Mouse (Mus musculus): Measurements from ENCODE around the gene Foxf1. TPM values are rescaled to one million over a fixed set of nuclear protein-coding genes. Genes with fewer than 3 reads are reported as not detected.

The Foxf1 gene
- total RNA-seq (2015; ENCODE audit: low replicate concordance): not detected in 2 replicates
- total RNA-seq (2017; ENCODE audit: low replicate concordance): not detected in 2 replicates

DNA sequence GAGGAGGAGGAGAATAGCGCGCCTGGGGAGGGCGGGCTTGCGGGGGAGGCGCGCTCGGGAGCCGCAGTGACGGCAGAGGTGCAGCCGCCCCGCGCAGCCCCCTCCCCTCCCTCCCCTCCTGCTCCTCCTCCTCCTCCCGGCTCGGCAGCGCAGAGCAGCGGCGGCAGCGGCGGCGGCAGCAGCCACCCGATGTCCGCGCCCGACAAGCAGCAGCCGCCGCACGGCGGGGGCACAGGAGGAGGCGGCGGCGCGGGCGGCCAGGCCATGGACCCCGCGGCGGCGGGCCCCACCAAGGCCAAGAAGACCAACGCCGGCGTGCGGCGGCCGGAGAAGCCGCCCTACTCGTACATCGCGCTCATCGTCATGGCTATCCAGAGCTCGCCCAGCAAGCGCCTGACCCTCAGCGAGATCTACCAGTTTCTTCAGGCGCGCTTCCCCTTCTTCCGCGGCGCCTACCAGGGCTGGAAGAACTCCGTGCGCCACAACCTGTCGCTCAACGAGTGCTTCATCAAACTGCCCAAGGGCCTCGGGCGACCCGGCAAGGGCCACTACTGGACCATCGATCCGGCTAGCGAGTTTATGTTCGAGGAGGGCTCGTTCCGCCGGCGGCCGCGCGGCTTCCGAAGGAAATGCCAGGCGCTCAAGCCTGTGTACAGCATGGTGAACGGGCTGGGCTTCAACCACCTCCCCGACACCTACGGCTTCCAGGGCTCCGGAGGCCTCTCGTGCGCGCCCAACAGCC is at the start of gene Foxf1:
Gene Foxf1, plus strand, starts transcription at position 177 of the 742 bp plus-strand sequence.
- no peak for ATAC-seq (replicated peaks; ENCODE audit: low FRiP score, poor library complexity, severe bottlenecking)

DNA sequence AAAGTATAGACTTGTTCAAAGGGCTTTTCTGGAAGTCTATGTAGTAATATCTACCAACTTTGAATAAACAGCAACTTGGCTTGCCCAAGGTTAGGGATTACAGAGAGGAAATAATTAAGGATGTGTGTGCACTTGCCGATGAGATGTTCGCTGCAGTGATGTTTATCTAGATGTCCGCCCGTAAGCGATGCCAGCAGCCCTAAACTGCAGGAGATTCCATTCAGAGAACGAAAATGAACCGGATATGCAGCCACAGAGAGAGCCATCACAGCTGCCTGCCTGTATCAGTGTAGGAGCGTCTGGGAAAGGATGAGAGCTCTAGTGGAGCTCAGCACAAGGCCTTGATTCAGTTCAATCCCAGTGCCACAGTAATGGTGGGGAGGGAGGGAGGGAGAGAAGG is 48.6 kb upstream of the Foxf1 start:
- no peak for ATAC-seq (replicated peaks; ENCODE audit: low FRiP score, poor library complexity, severe bottlenecking)

DNA sequence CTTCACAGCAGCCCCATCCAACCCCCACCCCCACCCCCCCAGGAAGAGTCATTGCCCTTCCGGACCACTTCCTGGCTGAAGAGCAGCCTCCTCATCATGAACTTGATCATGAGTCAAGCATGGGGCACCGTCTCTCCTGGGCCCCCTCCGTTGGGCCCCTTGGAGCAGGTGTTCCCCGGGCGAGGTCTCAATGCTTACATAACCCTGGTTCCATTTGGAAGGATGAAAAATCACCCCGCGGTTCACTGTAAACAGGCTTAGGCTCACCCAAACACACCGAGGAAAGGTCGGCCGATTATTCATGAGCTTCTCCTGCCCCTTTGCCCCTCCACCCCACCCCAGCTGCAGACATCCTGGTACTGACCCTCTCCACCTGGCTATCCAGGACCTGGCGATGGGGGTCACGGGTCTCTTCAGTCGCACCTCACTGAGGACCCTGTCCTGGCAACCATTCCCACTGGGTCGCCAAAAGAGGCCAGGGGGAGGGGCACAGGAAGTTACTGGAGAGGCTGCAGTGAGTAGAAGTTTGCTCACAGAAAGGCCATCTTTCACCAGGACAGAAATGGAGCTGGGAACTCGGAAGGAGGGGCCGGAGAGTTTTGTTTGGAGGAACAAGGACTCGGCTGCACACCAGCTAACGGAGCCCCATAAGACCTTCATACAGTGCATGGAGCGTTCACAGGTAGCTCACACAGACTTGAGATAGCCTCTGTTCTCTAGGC is 40.3 kb upstream of the Foxf1 start:
- ATAC-seq (replicated peaks; ENCODE audit: low FRiP score, poor library complexity, severe bottlenecking): no peak

DNA sequence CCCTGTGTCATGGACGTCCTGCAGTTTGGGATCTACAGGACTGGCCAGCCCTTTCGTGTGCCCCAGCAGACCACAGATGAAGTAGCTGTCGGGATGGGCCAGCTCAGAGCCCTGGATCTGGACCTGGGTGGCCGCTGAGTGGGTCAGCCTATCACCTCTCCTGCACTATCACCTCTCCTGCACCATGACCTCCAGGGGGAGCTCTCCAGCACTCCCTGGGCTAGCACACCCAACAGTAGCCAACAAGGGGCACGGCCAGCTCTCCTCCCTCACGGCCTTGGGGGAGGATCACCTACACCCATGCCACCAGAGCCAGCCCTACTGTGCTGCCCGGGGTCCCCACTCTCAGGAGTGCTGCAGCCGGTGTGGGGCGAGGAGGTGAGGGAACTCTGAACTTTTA is 36.7 kb upstream of the Foxf1 start:
- no peak for ATAC-seq (replicated peaks; ENCODE audit: low FRiP score, poor library complexity, severe bottlenecking)

DNA sequence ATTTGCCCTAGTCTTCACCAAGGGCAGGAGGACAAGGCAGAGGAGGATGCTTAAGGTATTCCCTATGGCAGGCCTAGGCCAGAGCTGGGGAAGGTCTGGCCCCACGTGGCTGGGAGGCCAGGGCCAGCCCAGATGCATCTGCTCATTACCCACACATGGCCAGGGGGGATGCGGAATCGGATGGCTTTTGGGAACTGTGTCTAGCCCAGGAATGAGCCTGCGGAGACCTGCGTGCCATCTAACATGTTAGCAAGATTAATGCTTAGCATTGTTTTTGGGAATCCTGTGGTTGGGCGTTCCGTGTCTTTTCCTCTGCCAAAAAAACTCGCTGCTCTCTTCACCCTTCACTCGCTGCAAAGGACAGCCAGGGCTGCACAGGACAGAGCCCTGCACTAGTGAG is 26.1 kb upstream of the Foxf1 start:
- ATAC-seq (replicated peaks; ENCODE audit: low FRiP score, poor library complexity, severe bottlenecking): no peak

DNA sequence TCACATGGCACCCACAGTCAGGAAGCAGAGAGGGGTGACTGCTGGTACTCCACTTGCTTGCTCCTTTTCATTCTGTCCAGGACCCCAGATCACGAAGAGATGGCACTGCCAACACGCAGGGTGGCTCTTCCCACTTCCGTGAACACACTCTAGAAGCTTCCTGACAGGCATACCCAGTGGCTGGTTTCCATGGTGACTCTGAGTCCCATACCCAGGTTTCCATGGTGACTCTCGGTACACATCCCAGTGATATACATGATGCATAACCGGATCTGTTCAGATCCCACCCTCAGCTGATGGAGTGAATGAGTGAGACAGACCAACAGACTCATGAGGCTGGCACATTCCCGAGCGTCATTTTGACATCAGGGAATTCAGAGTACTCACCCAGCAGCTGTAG is 25.1 kb upstream of the Foxf1 start:
- ATAC-seq (replicated peaks; ENCODE audit: low FRiP score, poor library complexity, severe bottlenecking): no peak

DNA sequence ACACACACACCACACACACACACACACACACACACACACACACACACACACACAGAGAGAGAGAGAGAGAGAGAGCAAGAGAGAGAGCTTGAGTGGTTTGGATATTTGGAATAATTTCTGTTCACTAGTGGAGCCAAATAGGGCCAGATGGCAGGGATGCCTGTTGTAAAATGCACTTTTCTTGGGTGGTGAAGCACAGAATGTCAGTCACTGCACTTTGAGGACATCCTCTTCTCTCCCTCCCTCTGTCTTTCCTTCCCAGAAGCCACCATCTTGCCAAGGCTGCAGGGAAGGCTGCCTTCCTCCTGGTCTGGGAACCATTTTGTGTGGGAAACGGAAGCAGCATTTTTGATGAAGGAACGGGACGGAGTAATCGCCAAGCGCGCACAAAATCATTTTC is 21.7 kb upstream of the Foxf1 start:
- ATAC-seq (replicated peaks; ENCODE audit: low FRiP score, poor library complexity, severe bottlenecking): no peak

DNA sequence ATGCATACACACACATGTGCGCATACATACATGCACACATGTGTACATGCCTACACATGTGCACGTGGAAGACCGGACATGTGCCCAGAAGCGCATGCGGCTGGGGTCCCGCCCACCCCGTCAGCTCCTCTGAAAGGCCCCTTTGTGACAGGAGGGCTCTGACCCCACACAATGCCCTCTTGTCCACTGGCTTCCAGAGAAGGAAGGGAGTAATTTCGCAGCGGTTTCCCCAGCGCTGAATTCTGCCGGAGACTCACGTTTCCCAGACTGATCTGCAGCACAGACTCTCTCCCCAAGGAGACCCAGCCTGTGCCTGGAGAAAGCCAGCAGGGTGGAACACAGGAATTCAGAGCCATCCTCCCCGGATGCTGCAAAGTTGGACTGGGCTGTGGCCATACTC is 20.5 kb upstream of the Foxf1 start:
- no peak for ATAC-seq (replicated peaks; ENCODE audit: low FRiP score, poor library complexity, severe bottlenecking)

DNA sequence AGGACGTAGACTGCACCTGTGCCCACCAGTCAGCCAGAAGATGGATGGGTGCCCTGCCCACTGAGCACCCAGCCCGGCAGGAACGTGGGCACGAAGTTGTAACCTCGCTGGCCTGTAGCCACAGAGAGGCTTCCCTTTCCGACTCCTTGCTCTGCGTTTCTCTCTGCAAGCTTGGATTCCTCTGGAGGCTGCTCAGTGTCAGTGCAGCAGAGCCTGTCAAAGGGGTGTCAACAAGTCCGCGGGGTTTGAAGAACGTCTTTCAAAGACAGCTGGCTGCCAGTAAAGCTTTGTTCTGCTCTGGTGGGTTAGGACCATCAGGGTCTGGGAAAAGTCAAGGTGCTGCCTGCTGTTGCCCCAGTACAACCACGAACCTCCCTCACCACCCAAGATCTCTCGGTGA is 12.7 kb upstream of the Foxf1 start:
- ATAC-seq (replicated peaks; ENCODE audit: low FRiP score, poor library complexity, severe bottlenecking): no peak

DNA sequence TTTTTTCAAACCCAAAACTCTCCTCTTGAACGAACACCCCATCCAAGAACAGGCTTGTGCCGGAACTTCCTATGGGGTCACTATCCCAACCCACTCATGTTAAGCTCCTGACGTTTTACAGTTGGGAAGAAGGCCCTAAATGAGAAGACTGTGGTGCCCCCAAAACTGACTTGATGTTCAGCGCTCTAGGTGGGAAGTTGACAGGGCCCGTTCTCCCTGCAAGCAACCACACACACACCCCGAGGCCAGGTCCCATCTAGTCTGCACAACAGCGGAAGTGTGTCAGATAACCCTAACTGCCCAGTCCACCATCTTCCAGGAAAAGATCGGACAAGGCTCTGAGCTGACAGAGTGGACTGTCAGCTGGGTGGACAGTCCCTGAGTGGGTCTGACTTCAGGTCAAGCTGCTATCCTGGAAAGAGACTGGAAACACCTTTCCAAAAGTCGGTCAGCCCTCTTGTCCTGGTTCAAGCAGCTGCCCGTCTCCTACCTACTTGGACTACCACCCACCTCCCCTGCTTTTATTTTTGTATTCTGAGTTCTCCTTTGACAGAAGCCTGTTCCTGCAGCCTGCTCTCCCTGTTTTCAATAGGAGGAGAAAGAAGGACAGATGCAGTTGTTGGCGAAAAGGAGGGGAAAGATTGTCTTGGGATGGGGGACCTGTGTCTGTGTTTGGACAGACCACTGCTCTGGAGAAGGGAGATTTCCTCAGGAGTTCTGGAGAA is 11.6 kb upstream of the Foxf1 start:
- no peak for ATAC-seq (replicated peaks; ENCODE audit: low FRiP score, poor library complexity, severe bottlenecking)

DNA sequence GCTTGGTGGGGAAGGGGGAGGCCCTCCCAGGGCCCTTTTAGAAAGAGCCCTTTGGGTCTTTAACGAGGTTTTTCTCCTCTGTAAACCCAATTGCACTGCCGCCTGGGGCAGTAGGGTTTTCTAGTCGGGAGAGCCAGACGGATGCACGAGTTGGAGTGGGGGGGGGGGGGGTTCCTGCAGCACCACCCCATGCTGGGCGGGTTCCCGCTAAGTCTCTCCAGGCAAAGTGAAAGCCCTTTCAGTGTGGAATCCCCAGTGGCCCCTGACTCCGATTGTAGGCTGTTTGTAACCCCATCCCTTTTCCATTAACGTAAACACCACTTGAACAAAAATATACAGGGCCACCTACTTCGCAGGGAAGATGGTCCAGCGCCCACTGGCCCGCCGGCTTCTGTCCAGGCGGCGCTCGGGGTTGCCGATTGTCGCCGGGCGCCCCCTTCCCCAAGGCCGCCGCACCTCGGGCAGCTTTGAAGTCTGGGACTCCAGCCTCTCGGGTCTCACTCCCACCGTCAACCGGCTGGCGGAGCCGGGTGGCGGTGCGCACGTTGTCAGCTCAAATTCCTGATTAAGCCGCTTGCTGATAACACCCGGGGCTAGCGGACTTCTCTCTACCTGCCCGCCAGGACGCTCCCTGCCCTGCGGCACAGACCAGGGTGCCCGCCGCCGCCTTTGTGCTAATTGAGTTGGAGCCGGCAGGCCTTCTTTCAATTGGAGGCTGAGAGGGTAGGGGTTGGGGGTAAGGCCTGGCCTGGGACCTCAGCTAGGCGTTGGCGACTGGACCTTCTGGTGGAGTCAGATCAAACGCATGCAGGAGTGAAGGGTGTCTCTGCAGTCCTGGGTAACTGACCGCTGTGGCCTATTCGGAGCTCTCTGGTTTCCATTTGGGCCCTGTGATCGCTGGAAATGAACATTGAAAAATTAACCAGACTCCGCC is 10.7 kb upstream of the Foxf1 start:
- ATAC-seq (replicated peaks; ENCODE audit: low FRiP score, poor library complexity, severe bottlenecking): no peak

DNA sequence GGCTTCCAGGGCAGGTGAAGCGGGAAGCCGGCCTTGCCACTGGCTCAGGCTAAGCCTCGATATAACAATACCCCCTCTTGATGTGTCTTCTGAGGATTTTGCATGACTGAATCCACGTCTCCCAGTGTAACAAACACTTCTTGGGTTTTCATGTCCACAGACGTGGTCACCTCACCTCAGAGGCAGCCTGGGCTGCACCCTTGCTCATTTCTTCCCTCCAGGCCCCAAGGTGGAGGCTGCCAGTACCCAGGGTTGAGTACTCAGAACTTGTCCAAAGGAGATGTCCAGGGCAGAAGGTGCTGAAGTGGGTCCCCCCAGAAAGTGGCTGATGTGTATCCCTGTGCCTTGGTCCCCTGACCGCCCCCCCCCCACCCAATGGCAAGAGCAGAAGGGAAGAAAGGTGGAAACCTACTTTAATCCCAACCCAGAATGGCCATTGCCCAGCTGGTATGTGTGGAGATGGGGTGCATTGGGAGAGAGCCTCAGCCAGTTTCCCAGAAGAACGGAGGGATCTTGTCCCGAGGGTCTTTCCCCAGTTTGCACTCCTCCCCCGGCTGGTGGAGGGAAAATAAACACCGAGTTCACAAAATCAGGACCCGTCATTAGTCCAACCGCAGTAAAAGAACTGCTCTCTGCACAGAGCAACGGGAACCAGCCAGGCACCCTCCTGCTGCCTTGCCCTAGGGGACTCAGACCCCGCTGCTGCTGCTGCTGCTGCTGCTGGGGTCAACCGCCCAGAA is 9.9 kb upstream of the Foxf1 start:
- no peak for ATAC-seq (replicated peaks; ENCODE audit: low FRiP score, poor library complexity, severe bottlenecking)

DNA sequence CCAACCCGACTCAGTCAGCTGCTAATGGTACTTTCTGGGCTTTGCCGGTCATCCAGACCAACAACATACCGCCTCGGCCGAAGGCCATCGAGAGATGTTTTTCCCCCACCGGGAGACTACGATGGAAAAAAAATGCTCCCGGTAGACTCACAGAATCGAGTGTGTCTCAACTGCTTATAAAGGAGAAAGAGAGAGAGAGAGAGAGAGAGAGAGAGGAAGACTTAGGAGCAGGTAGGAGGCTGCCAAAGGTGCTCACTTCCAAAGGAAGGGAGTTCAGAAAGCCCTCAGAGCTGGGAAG is 9.4 kb upstream of the Foxf1 start:
- no peak for ATAC-seq (replicated peaks; ENCODE audit: low FRiP score, poor library complexity, severe bottlenecking)

DNA sequence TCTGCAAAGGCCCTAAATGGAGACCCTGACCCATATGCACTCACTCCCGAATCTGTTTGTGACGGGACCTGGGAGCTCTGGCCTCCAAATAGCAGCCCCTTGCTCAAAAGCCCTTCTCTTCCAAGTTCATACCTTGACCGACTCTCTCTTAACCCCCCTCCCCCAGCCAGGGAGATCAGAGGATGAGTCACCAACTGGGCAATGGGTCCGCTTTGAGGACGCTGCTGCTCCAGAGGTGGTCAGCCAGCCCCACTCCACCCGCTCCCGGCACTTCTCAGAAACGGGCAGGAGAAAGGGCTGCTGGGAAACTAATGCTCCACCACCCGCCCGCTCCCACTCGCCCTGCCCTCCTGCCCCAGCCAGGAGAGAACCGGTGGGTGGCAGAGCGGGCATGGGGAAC is 8.2 kb upstream of the Foxf1 start:
- no peak for ATAC-seq (replicated peaks; ENCODE audit: low FRiP score, poor library complexity, severe bottlenecking)

DNA sequence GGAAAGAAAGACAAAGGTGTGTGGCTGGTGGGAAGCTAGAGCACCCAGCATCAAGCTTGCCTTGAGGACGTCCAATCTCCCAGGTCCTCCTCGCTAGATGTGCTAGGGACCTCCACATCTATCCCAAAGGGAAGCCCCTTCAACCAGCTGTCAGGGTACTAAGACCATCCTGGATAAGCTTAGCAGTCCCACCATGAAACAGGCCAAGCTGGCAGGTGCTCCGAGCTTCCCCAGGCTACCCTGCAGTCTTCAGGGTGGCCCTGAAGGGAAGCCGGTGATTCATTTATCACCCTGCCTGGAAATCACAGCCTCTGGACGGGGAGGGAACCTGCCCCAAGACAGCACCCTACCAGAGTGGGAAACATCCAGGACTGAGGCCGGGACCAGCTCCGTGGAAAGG is 7.6 kb upstream of the Foxf1 start:
- ATAC-seq (replicated peaks; ENCODE audit: low FRiP score, poor library complexity, severe bottlenecking): no peak

DNA sequence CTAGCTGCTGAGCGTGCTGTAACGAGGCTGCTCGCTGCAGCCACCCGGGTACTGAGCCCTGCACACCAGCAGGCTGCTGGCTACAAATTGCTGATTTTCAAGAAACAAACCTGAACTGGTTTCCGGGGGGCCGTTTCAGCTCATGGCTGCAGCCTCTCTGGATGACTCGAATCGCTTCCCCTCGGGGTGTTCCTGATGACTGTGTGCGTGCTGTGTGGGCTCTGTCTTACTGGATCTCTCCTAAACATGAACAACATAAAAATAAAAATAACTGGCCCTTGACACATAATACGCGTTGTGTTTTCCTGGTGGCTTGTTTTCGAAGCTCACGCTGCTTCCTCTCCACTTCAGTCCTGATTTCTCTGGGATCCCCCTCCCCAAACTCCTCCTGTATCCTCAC is 5.5 kb upstream of the Foxf1 start:
- no peak for ATAC-seq (replicated peaks; ENCODE audit: low FRiP score, poor library complexity, severe bottlenecking)

DNA sequence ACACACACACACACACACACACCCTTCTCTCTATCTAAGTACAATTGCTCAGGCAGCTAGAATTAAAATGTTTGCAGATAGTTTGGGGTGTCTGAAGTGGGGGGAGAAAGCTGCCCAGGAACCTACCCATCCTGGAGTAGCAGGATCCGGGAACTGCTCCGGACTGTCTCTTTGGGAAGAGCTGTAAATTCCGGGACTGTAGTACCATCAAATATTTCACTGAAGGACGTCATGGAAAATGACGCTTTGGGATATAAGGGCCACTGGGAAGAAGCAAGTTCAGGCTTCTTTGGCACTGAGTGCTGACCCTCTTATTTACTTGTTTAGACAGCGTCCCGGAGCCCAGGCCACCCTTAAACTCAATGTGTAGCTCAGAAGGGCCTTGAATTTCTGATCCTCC is 5.0 kb upstream of the Foxf1 start:
- no peak for ATAC-seq (replicated peaks; ENCODE audit: low FRiP score, poor library complexity, severe bottlenecking)

DNA sequence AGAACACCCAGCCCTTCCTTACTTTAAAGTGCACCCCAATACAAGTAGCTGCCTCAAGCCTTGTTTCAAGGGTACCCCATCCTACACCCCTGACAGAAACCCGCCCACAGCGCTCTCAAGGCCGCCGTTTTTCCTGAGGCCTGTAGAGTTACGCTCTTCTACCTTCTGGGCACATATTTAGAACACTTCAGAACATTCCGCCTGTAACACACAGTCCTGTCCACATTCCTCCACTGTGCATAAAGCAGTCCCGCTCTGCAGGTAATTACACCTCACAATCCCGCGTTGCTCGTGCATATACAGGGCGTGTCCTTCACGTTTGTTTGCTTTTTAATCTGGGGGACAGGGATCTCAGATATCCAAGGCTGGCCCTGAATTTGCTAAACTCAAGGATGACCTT is 4.2 kb upstream of the Foxf1 start:
- ATAC-seq (replicated peaks; ENCODE audit: low FRiP score, poor library complexity, severe bottlenecking): no peak

DNA sequence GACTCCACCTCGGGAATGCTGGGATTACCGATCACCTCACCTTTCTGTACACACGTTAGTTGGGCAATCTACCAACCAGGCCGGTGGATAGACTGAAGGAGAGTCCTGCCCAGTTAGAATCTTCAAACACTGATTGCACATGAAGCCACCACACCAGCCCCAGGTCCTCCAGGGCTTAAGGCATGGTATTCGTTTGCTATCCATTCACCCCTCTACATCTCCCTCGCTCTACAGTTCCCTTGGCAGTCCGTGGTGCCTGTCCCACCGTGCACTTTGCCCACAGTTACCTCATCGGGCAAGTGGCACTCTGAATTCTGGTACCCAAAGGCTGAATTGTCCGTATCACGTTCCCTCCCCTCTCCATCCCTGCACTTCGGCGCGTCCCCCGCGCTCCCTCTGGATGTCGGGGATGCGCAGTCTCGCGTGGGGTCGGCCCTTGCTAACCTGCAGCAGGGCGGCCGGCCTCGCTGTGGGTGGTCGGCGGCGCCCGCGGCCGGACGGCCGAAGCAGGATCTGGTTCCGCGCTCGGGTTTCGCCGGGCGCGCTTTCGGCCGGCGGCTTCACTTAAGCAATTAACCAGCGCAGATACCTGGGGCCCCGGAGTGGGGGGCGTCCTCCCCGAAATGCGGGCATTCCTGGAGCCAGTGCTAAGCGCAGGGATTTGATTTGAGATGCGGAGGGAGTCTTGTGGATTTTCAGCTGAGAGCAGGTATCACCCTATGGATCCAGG is 3.7 kb upstream of the Foxf1 start:
- ATAC-seq (replicated peaks; ENCODE audit: low FRiP score, poor library complexity, severe bottlenecking): no peak

All from erythroid progenitor cell, adult 5-6 weeks (primary cell).